Mouse (Mus musculus) CH12.LX (cell line): ENCODE measurements around the gene Pik3r2. TPM values are rescaled to one million over a fixed set of nuclear protein-coding genes. Genes with fewer than 3 reads are reported as not detected.
A peak's percentile ranks its signal among the peaks of the same experiment; 100 is the strongest.

Source experiments
- DNase-seq: peaks from one replicate; pipeline ENCODE4 v3.0.0-alpha.2; 2013; ENCODE audit errors: extremely low read depth
- H3K27ac ChIP-seq: 2 replicates; pipeline ENCODE4 v1.5.1; 2012; ENCODE audit warnings: low read depth, mild to moderate bottlenecking, control low read depth, moderate library complexity; ENCODE audit not compliant: insufficient read depth
- H3K27me3 ChIP-seq: replicated peaks from 2 replicates; pipeline ENCODE3; 2012; ENCODE audit warnings: inconsistent platforms
- H3K36me3 ChIP-seq, 2 experiments: replicated peaks in 1 of 2; 2 replicates each; pipeline versions ENCODE3 to v1.6.1; 2012; ENCODE audit warnings: inconsistent platforms in 1 of 2, low read length in 1 of 2, mild to moderate bottlenecking in 1 of 2, mixed read lengths in 1 of 2, moderate library complexity in 1 of 2; ENCODE audit not compliant: control insufficient read depth in 1 of 2, insufficient read depth in 1 of 2
- H3K4me1 ChIP-seq, 2 experiments: 2 replicates each; pipeline ENCODE4 v1.6.1; 2012; ENCODE audit warnings: inconsistent platforms in 1 of 2, moderate library complexity in 1 of 2; ENCODE audit not compliant: insufficient read depth in 2 of 2, control insufficient read depth in 1 of 2
- H3K4me2 ChIP-seq: 2 replicates; pipeline ENCODE4 v1.6.1; 2012; ENCODE audit warnings: low read depth, mild to moderate bottlenecking, control low read depth; ENCODE audit not compliant: poor library complexity, insufficient read depth, severe bottlenecking
- H3K4me3 ChIP-seq, 3 experiments: fragments of 150-350 bp in 1 of 3; sonication (generic) in 1 of 3; replicated peaks in 1 of 3; 2 replicates each; pipeline versions ENCODE3 to v1.5.1; 2011 to 2012; ENCODE audit warnings: low read depth in 2 of 3, low read length in 2 of 3, mild to moderate bottlenecking in 2 of 3, moderate library complexity in 2 of 3, control low read depth in 1 of 3, improper control_type of control experiment in 1 of 3, inconsistent platforms in 1 of 3, mixed read lengths in 1 of 3; ENCODE audit not compliant: poor library complexity in 1 of 3
- H3K79me2 ChIP-seq: replicated peaks from 2 replicates; pipeline ENCODE4 v1.6.1; 2012; ENCODE audit warnings: mild to moderate bottlenecking, moderate library complexity; ENCODE audit not compliant: control insufficient read depth, poor library complexity, insufficient read depth, severe bottlenecking; ENCODE audit errors: extremely low read depth
- H3K9ac ChIP-seq: 2 replicates; pipeline ENCODE4 v1.6.1; 2012; ENCODE audit warnings: low read depth, mild to moderate bottlenecking, control low read depth, moderate library complexity; ENCODE audit not compliant: insufficient read depth
- H3K9me3 ChIP-seq: replicated peaks from 2 replicates; pipeline ENCODE3; 2012; ENCODE audit warnings: low read length, inconsistent platforms, mixed read lengths
- BHLHE40 ChIP-seq: IDR thresholded peaks from 2 replicates; pipeline ENCODE4 v1.6.1; 2011; ENCODE audit warnings: mild to moderate bottlenecking, low read depth, low read length, improper control_type of control experiment
- CHD2 ChIP-seq: IDR thresholded peaks from 2 replicates; pipeline ENCODE4 v1.6.1; 2011; ENCODE audit warnings: low read length, improper control_type of control experiment
- CTCF ChIP-seq, 2 experiments: IDR thresholded peaks in 1 of 2; conservative IDR thresholded peaks in 1 of 2; 2 replicates each; pipeline ENCODE4 v1.5.1; 2011 to 2012; ENCODE audit warnings: low read depth in 2 of 2, low read length in 2 of 2, improper control_type of control experiment in 1 of 2, inconsistent platforms in 1 of 2, mild to moderate bottlenecking in 1 of 2, moderate library complexity in 1 of 2
- EP300 ChIP-seq: IDR thresholded peaks from 2 replicates; pipeline ENCODE4 v1.6.1; 2011; ENCODE audit warnings: low read length, improper control_type of control experiment
- JUN ChIP-seq: IDR thresholded peaks from 2 replicates; pipeline ENCODE4 v1.6.1; 2011; ENCODE audit warnings: low read depth, mild to moderate bottlenecking, low read length, improper control_type of control experiment, moderate library complexity; ENCODE audit not compliant: insufficient read depth
- KAT2A ChIP-seq: IDR thresholded peaks from 2 replicates; pipeline ENCODE4 v1.6.1; 2012; ENCODE audit warnings: low read length, improper control_type of control experiment, inconsistent platforms; ENCODE audit not compliant: insufficient replicate concordance
- MAFK ChIP-seq: IDR thresholded peaks from 2 replicates; pipeline ENCODE4 v1.6.1; 2011; ENCODE audit warnings: low read length, improper control_type of control experiment; ENCODE audit not compliant: insufficient replicate concordance
- MAX ChIP-seq: IDR thresholded peaks from 2 replicates; pipeline ENCODE4 v1.6.1; 2011; ENCODE audit warnings: low read length, improper control_type of control experiment
- MXI1 ChIP-seq: IDR thresholded peaks from 2 replicates; pipeline ENCODE4 v1.6.1; 2011; ENCODE audit warnings: mild to moderate bottlenecking, low read depth, low read length, improper control_type of control experiment
- MYC ChIP-seq: IDR thresholded peaks from 2 replicates; pipeline ENCODE4 v1.6.1; 2011; ENCODE audit warnings: low read depth, mild to moderate bottlenecking, improper control_type of control experiment, low read length
- NRF1 ChIP-seq: IDR thresholded peaks from 2 replicates; pipeline ENCODE4 v1.6.1; 2014; ENCODE audit warnings: low read depth, mild to moderate bottlenecking, inconsistent platforms, low read length, improper control_type of control experiment, moderate library complexity
- POLR2A ChIP-seq: IDR thresholded peaks from 2 replicates; pipeline ENCODE4 v1.6.1; 2011; ENCODE audit warnings: low read depth, mild to moderate bottlenecking, improper control_type of control experiment, low read length
- RAD21 ChIP-seq: IDR thresholded peaks from 2 replicates; pipeline ENCODE4 v1.6.1; 2011; ENCODE audit warnings: low read depth, mild to moderate bottlenecking, low read length, improper control_type of control experiment, moderate library complexity
- SIN3A ChIP-seq: IDR thresholded peaks from 2 replicates; pipeline ENCODE4 v1.6.1; 2012; ENCODE audit warnings: low read length, improper control_type of control experiment, inconsistent platforms
- TBP ChIP-seq: conservative IDR thresholded peaks from 2 replicates; pipeline ENCODE4 v1.6.1; 2011; ENCODE audit warnings: low read depth, low read length, improper control_type of control experiment
- ZMIZ1 ChIP-seq: IDR thresholded peaks from 2 replicates; pipeline ENCODE4 v1.6.1; 2012; ENCODE audit warnings: low read depth, mild to moderate bottlenecking, inconsistent platforms, low read length, improper control_type of control experiment
- dilution Hi-C: fragments of 300-500 bp; cut with MboI; formaldehyde crosslinking; loops from 2 replicates; pipeline ENCODE4 v1.14.3; 2020; ENCODE audit warnings: low sequenced_read_pairs; ENCODE audit not compliant: extremely low pct_unique_long_range_greater_than_20kb, extremely low pct_ligation_motif_present
- in situ Hi-C: fragments of 300-500 bp; cut with MboI; formaldehyde crosslinking; loops from 3 replicates; pipeline ENCODE4 v1.14.3; 2019; ENCODE audit warnings: low sequenced_read_pairs, low pct_ligation_motif_present, low pct_unique_long_range_greater_than_20kb, mixed read lengths
- polyA plus RNA-seq: library from polyadenylated mRNA; unstranded; fragments of >175 nt; gene quantifications from 2 replicates; pipeline ENCODE4 v1.2.1, GENCODE M21; 2012; ENCODE audit warnings: low read depth; ENCODE audit not compliant: insufficient read length
- total RNA-seq, 2 experiments: library from RNA; depleted of rRNA; stranded (reverse); fragments of 300-350 nt in 1 of 2; fragments of >200 nt in 1 of 2; gene quantifications; 2 replicates each; pipeline ENCODE4 v1.2.3; 2012 to 2014

The Pik3r2 gene
- total and polyA plus RNA-seq, 3 experiments: 13.8 to 45.9 (median 25.8) TPM

DNA sequence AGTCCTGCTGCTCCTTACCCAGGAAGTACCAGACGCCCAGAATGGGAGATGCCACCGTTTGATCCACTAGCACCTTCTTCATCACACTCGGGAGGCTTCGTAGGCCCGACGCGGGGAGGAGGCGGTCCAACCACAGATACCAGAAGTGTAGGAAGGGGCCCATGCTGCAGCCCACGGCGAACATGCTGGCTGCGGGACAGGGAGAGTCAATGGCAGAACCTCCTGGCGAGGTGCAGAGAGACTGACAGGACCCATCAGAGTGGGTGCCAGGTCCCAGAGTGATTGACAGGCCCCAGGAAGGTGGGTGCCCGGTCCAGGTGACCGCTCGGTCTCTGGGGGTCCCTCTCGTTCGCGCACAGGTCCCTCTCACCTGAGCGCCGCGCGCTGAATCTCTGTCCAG is 16.2 kb downstream of the Pik3r2 start:
- in situ Hi-C loops (loop anchor here (5.0 kb wide), 1 partner anchor 82 kb away; no protein-coding TSS in a partner anchor), dilution Hi-C loops (no loop called here)
- Histone ChIP-seq H3K27me3 (no peaks in the 10 kb centered on the region), H3K4me3 (peak overlapping the region; percentile 72 to 87 (median 73)), H3K27ac (no peak overlapping the region), H3K4me1 (peaks cover 8 to 48% of the 10 kb centered on the region in 2 experiments), H3K4me2 (peak overlapping the region; percentile 58), H3K79me2 (no peaks in the 10 kb centered on the region), H3K9me3 (no peaks in the 10 kb centered on the region)
- no peak for DNase-seq
- no peak for TF ChIP-seq MXI1
- no peak for TF ChIP-seq SIN3A
- no peak for TF ChIP-seq ZMIZ1
- TF ChIP-seq NRF1: no peak
- TF ChIP-seq MAFK: no peak
- no peak for TF ChIP-seq BHLHE40
- no peak for TF ChIP-seq CTCF (conservative IDR thresholded peaks at IDR 0.05 in 1 of 2, IDR thresholded peaks at IDR 0.05 in 1 of 2; ENCODE audit: low read depth in 2 of 2, low read length in 2 of 2)
- TF ChIP-seq TBP: no peak
- TF ChIP-seq MAX: no peak
- no peak for TF ChIP-seq MYC
- TF ChIP-seq, all 38 proteins: peak for 0
- Histone ChIP-seq H3K9ac (peak overlapping the region; percentile 77), H3K36me3 (peaks cover 31 to 65% of the 10 kb centered on the region in 2 experiments)

DNA sequence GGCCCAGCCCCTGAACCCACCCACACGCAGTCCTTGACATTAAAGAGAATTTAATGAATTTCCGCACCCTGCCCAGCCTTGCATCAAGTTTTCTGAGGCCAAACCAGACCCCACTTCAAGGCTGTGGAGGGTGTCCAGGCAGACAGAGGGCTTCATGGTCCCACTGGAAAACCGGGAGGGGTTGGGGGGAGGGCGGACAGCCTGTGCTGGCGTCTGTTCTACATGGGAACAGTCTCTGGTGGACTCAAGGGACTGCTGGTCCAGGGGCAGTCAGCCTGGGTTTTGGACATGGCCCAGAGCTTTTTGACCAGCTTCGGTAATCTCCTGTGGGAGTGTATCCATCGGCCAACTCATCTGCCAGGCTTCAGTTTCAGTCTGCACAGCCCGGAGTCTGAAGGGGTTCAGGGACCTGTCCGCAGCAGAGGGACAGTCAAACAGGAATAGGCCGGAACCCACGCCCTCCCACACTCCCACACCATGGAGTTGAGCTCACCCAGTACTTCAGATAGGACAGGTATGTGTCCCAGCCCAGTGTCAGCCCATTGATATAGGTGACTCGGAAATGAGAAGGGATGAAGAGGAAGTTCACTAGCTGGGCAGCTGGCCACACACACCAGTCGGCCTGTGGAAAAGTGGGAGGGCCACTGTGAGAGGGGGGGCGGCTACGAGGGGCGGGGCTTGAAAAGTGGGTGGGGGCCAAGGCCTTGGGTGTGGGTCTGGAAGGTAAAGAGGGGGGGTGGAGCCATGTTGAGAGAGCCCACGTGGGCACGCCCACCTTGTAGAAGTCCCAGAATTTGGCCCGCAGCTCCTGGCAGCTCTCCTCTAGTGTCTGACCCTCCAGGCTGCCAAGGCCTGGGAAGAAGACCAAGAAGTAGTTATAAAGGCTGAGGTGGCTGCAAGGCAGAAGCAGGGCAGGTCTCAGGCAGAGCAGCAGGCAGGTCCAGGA is 17.6 kb downstream of the Pik3r2 start:
- peaks cover 8 to 45% of the 10 kb centered on the region in 2 experiments for H3K4me1 ChIP-seq

DNA sequence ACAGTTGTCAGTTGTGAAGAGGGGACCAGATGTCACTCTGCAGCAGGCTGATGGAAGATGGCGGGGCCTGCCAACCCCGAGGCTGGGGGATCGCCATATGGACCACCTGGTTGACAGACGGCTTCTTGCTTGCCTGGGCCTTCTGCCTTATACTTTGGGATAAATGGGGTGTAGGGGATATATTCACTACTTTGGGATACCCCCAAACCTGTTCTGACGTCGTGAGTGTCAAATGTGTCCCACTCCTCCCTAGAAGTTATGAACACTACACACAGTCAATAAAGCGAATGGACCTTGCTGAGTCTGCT is 18.3 kb downstream of the Pik3r2 start:
- no peak for DNase-seq
- in situ Hi-C loops: no loop called here
- H3K9ac ChIP-seq: no peak overlapping the region
- dilution Hi-C loops: no loop called here
- peaks cover 20 to 49% of the 10 kb centered on the region in 2 experiments for H3K36me3 ChIP-seq
- H3K27ac ChIP-seq: no peak overlapping the region
- no peaks in the 10 kb centered on the region for H3K9me3 ChIP-seq
- H3K79me2 ChIP-seq: no peaks in the 10 kb centered on the region
- no peak overlapping the region for H3K4me3 ChIP-seq
- TF ChIP-seq BHLHE40 (no peak), JUN (no peak), CHD2 (no peak), CTCF (conservative IDR thresholded peaks at IDR 0.05 in 1 of 2, IDR thresholded peaks at IDR 0.05 in 1 of 2; ENCODE audit: low read depth in 2 of 2, low read length in 2 of 2) (no peak), RAD21 (no peak), MXI1 (no peak), MAX (no peak)
- no peak overlapping the region for H3K4me2 ChIP-seq
- peaks cover 8 to 46% of the 10 kb centered on the region in 2 experiments for H3K4me1 ChIP-seq
- H3K27me3 ChIP-seq: no peaks in the 10 kb centered on the region

More for the DNA sequence above, 17.6 kb downstream of the Pik3r2 start:
- Histone ChIP-seq H3K9me3 (no peaks in the 10 kb centered on the region), H3K79me2 (no peaks in the 10 kb centered on the region), H3K4me3 (no peak overlapping the region), H3K9ac (no peak overlapping the region), H3K27ac (no peak overlapping the region), H3K27me3 (no peaks in the 10 kb centered on the region), H3K4me2 (no peak overlapping the region), H3K36me3 (peaks cover 24 to 55% of the 10 kb centered on the region in 2 experiments)
- DNase-seq: no peak
- dilution Hi-C loops (no loop called here), in situ Hi-C loops (no loop called here)
- TF ChIP-seq MAFK (no peak), EP300 (no peak), KAT2A (no peak), JUN (no peak), POLR2A (no peak), CTCF (conservative IDR thresholded peaks at IDR 0.05 in 1 of 2, IDR thresholded peaks at IDR 0.05 in 1 of 2; ENCODE audit: low read depth in 2 of 2, low read length in 2 of 2) (no peak)
